Mouse (Mus musculus) right cerebral cortex, postnatal 4 days (tissue): Measurements from ENCODE around the gene Syt2.

Source experiments
- DNase-seq: peaks from one replicate; pipeline ENCODE4 v3.0.0-alpha.2; 2022

Syt2 gene

DNA sequence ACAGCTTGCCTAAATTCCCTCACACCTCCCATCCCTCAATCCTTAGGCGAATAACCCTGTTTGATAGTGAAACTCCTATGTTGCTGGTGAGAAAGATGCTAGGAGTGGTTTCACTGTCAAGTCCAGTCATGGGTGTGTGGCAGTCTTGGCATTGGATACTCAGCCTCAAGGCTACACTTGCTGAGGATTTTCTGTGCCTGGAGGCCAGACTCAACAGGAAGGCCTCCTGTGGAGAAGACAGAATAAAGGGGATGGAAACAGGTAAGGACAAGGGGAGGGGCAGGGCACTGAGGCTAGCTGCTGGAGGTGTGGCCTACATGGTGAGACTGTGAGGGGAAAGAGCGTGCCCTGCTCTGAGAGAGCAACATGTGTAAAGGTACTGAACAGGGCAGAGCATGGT is 60.1 kb downstream of the Syt2 start:
- DNase-seq, result no peak

GRCm38 (mm10) chr1:134707516-134707915 is 61.0 kb downstream of the Syt2 start:
- DNase-seq, result no peak

DNA sequence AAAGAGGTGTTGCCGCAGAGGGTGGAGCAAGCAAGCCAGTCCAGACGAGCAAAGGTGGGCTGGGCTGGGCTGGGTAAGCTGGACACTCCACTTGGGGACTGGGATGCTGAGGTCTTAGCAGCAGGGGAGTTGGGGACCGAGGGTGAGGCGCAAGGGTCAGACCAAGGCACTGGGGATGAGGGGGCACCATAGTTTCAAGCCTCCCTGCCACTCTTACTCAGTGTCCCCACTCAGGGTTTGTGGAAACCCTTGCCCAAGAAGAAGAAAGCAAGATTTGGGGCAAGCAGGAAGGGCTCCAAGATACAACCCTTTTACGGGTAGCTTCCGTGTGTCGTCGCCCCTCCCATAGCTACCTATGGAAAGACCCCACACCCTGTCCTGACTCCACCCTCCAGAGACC is 61.8 kb downstream of the Syt2 start:
- no peak for DNase-seq

DNA sequence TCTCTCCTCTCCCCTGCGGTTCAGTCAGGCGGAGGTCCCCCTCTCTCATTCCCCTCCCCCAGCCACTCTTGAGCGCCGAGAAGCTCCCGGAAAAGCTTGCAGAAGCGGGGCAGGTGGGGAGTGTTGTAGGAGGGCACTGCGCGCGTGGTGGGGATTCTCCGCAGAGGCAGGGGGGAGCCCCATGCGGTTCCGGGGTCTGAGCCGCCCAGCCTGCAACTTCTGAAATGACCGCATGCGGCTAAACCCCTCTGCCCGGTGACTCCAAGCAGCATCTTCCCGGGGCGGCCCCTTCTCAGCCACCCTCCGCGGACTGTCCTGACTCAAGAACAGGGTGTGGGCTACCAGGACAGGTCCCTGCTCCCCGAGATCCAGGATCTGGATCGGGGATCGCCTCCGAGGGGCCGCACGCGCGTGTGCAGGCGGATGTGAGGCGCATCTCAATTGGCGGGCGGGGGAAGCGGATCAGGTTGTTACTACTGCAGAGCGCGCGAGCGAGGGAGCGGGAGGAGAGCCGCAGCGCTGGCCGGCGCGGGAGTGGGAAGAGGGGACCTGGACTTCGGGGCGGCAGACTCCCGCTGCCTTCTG is 62.4 kb downstream of the Syt2 start:
- DNase-seq, result peak; percentile 62

GRCm38 (mm10) chr1:134709411-134710306 is 63.2 kb downstream of the Syt2 start:
- DNase-seq, result peak; percentile 18

DNA sequence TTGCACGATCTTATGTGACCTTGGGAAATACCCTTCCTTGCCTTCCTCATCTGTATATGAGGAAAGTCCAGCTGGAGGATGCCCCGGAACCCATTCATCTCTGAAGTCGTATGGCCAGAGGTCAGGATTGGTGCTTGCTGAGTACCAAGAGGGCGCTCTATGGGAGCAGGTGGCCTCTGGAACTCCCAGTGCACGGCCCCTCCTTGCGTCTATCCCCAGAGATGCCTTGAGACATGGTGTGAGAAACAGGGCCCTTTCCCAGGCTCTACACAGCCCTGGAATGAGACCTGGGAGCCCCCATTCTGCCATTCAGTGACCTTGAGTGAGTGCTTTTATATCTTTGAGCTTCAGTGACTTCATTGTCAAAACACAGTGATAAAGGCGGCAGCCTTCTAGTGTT is 64.6 kb downstream of the Syt2 start:
- DNase-seq, result no peak

GRCm38 (mm10) chr1:134711653-134712052 is 65.2 kb downstream of the Syt2 start:
- no peak for DNase-seq

GRCm38 (mm10) chr1:134712781-134713299 is 66.4 kb downstream of the Syt2 start:
- DNase-seq, result no peak

DNA sequence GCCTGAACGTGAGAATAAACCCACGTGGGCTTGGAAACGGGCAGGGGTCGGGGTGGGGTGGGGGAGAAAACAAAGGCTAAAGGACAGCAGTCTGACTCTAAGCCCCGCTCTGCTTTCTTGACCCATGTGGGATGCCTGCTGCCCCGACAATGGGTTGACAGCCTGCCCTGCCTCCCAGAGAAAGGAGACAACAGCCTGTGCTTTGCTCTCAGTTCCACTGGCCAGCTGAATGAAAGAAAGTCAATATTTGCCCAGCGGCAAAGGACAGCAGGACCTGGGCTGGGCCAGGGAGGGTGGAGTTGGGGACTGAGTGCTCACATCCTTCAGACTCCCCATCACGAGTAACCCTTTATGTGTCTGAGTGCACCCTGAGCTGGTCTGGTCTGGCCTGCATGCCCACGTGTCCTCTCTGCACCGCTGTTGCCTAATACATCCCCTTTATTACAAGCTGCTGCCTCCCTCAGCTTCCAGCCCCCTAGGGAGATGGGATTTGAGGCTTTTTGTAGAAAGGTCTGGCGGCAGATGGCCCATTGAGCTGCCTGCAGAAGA is 67.0 kb downstream of the Syt2 start:
- no peak for DNase-seq

- no peak for DNase-seq
These were observed 67.7 kb downstream of the Syt2 start for GRCm38 (mm10) chr1:134714166-134714565.

GRCm38 (mm10) chr1:134715092-134715491 is 68.6 kb downstream of the Syt2 start:
- no peak for DNase-seq

- no peak for DNase-seq
These were observed 73.3 kb downstream of the Syt2 start for GRCm38 (mm10) chr1:134719718-134720304.

- DNase-seq, result no peak
These were observed 75.0 kb downstream of the Syt2 start for GRCm38 (mm10) chr1:134721486-134721885.

- DNase-seq, result no peak
These were observed 76.4 kb downstream of the Syt2 start for GRCm38 (mm10) chr1:134722891-134723290.

- peak; percentile 40 for DNase-seq
These were observed 78.8 kb downstream of the Syt2 start for GRCm38 (mm10) chr1:134725276-134725675.

DNA sequence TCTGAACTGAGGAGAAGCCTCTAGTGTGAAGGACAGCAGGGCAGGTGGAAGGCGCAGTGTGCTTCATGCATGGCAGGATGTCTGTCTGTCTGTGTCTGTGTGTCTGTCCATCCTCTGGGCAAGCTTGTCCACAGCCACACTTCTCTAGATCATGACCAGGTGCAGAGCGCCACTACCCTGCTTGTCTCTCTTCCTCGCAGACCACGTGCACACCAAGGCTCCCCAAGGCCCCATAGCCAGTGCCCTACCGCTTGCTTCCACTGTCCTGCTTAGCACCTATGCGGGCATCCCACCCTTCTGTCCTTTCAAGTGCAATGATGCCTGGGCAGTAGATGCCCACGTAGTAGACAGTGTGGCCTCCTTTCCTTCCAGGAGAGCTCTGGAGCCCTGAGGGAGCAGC is 80.0 kb downstream of the Syt2 start:
- DNase-seq, result no peak

DNA sequence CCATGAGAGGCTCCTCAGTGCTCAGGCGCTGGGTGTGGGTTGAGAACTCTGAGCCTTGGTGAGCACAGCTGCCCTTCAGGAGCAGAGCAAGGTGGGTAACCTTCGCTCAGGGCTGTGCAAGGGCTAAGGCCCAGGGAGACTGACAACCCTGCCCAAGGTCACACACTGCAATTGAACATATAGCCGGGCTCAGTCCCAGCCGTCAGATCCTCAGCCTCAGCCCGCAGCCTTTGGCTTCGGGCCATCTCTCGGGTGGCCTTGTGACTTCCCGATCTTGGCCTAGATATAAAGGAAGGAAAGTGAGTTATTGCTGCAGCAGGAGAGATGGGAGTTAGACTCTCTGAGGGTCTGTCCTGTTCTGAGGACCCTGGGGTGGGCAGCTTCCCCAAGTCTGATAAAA is 80.8 kb downstream of the Syt2 start:
- DNase-seq, result no peak

DNA sequence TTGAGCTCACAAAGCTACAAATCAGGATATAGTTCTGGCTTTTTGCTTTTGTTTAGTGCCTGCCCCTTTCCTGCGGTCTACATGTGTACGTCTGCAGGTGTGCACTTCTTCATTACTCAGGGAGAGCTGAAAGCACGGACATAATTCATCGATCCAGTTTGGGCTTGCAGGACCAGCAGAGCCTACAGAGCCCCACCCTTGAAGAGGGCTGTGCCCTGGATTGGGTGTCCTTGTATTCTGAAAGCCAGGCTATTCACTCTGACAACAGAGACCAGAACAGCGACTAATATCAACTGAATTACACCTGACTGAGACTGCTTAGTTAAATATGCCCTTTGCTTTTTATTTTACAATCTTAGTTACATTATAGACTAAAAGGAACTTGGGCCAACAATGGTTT is 87.2 kb downstream of the Syt2 start:
- DNase-seq, result no peak

- no peak for DNase-seq
These were observed 91.0 kb downstream of the Syt2 start for GRCm38 (mm10) chr1:134737463-134737862.

DNA sequence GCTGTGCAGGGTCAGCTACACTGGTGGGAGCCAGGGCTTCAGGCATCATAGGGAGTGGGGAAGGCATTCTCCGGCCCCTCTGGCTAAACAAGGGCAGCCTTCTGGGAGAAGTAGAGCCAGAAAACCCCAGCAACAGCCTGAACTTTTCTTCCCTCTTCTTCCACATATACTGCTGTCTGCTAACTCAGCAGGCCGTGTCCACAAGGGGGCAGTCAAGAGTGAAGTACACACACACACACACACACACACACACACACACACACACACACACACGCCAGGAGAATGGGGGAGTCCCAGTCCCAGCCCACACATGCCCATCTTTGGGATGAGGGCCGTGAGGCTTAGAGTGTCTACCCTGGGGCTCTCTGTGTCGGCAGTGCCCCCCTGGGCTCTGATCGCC is 95.0 kb downstream of the Syt2 start:
- DNase-seq, result peak; percentile 60

DNA sequence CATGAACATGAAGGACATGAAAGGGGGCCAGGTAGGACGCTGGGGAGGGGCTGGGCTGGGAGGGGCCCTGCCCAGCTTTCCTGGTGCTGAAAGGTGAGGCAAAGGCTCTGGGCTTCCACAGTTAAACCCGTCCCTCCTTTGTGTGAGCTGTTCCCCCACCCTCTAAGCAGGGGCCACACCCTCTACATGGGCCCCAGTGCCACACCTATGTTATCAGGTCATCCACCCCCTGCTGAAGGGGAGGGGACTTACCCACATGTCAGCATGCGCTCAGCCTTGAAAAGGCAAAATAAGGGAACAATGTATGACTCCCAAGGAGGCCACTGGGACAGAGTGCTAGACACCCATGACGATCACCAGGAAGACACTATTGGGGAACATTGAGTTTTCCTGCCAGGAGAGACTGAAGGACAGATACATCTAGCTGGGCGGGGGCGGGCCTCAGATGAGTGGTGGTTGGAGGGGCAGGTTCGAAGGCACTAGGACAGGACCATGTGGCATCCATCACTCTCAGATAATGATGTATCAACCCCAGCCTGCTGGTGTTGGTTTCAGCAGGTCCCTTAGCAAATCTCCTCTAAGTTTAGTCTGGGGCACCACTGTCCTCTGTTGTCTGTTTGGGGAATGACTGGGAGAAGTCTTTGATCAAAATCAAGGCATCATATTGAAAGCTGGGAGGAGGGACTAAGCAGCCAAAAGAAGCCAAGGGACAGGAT is 95.6 kb downstream of the Syt2 start:
- no peak for DNase-seq

DNA sequence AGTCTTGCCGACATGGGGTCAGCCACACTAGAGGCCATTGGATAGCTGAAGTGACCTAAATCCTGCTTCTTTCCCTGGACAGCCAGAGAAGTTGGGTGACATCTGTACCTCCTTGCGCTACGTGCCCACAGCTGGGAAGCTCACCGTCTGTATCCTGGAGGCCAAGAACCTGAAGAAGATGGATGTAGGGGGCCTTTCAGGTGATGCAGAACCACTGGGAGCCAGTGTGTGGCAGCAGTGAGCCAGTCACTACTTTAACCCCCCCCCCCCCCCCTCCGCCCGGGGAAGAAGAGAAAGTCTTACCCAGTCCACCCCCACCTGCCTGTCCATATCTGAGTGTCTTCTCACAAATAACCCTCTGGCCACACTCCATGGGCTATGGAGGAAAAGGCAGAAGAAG is 99.2 kb downstream of the Syt2 start:
- DNase-seq, result peak; percentile 30
